Mouse (Mus musculus) frontal cortex, postnatal 25 days (tissue): ENCODE results near the gene Olfr3.

Experiments used
- DNase-seq, 2 experiments: peaks; one replicate each; pipeline ENCODE4 v3.0.0; 2022; ENCODE audit warnings: low spot score in 2 of 2

Olfr3 gene

DNA sequence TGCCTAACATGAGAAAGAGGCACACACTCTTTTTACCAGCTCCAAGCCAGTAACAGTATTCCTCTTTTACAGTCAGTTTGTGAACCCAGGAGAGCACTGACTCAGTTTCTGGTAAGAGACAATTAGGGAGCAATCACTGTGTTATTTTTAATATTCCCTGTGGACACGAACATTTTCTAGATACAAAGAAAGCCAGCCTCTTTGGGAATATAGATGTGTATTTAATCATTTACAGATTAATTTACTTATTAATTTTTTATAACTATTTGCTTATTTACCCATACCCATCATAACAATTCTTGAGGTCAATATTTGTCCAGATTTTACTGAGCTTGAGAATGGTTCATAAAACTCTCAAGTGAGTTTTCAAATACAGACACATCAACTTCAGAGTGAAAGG is at the start of gene Olfr3:
TSS of gene Olfr3 (minus strand) at position 101 of the 400 bp plus-strand sequence.
- no peak for DNase-seq

DNA sequence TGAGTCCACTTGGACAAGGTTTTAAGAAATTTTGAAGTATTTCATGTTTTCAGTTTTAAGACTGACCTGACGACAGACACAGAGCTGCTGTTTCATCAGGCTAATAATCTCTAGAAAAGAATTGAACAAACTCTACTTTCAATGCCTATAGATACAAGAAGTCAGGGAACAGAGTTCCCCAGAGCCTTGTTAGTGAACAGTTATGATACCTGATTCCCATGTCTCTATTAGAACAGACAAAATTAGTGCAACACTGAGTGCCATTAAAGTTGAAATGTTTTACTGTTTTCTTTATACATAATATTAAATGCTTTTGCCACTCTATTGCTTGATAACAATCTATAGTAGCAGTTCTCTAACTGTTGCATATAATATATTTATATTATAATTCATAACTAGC is 45.7 kb upstream of the Olfr3 start, which contains the start of gene Olfr351:
TSS of gene Olfr351 (minus strand) at position 101 of the 400 bp plus-strand sequence.
- DNase-seq, result no peak

DNA sequence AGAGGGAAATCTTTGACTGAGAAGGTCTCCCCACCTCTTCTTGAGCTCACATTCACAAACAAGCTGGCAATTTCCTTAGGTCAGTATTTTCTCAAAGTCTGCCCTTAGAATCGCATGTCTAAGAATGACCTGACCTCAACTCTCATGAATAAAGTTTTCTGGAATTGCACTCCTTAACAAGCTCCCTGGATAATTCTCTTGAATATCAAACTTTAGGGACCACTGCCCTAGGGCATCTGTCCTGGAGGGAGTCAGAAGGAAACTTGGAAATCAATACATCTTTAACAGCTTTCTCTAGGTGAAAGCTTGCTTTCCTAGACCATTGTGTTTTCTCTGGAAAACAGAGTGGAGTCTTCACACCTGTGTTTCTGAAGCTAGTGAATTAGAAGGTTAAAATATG is 29.2 kb upstream of the Olfr3 start, which contains the start of gene Olfr350:
TSS of gene Olfr350 (plus strand) at position 301 of the 400 bp plus-strand sequence.
- DNase-seq, result no peak

DNA sequence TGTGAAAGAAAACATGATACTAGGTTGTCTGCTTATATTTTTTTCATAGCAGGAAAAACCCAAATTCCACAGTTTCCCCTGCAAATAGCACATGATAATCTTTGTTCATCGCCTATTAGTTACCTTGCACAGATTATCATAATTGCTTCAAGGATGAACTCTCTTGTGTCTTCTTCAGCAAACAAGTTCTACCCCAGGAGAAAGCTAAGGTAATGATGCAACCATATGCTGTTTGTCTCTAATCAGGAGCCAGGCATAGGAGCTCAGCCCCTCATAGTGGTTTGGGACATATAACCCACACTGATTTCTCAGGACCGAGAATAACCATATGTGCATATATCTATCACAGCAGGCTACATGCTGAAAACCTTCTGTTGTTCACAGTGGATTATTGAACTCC is 26.6 kb downstream of the Olfr3 start, which contains the start of gene Olfr50:
TSS of gene Olfr50 (plus strand) at position 301 of the 400 bp plus-strand sequence.
- no peak for DNase-seq

DNA sequence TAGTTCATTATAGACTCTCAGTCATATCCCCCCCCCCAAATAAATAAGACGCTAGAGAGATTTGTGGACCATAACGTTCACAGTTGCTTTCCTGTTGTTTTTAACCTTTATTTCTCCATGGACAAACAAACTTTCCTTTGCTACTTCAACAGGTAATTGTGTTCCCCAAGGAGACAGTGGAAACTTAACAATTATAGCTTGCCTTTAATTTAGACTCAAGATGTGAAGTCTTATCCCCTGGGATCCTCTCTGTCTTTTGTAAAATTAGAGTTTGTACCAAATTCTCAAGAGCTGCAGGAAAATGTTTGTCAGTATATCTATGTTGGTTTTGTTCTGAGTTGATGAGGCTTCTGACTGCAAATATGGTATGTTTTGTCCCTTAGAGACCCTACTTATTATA is 32.9 kb downstream of the Olfr3 start, which contains the start of gene Olfr348:
TSS of gene Olfr348 (plus strand) at position 301 of the 400 bp plus-strand sequence.
- no peak for DNase-seq
